In the genomic region with DNA sequence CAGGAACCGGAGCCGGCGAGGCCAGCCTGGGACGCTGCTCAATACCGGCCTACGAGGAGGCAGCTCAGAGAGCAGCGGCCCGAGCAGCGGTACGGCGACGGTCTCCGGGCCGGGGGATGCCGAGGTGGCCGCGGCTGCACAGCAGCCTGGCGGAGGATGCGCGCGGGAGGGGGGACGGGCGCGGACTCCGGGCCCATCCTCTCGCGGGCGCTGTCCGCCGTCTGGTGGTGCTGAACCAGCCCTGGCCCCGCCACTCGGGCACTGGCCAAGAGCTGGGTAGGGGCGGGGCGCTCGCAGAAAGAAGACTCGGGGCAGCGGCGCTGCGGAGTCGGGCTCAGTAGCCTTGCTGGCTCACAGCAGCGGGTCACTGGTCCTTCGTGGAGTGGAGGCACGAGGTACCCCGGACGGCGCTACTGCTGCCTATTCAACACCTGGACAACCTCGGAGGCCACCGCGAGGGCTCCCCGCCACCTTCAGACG, we compare ENCODE assay signal across 8 mouse cellular contexts. TPM values are rescaled to one million over a fixed set of nuclear protein-coding genes. Genes with fewer than 3 reads are reported as not detected.
DNase-seq lines count a peak whose midpoint lies in the region; ATAC-seq and TF ChIP-seq lines count a peak whose summit lies in the region.

No protein-coding gene starts in this region.

- H3K9me3 ChIP-seq in embryonic facial prominence, embryonic 15.5 days (replicated peaks) = no peaks in the 10 kb centered on the region
- no peaks in the 10 kb centered on the region for H3K9me3 ChIP-seq in heart, embryonic 11.5 days (replicated peaks; ENCODE audit: control insufficient read depth, low read length)
- H3K9me3 ChIP-seq in limb, embryonic 15.5 days = no peaks in the 10 kb centered on the region
- no peaks in the 10 kb centered on the region for H3K9me3 ChIP-seq in midbrain, postnatal 0 days (ENCODE audit: low read length)

- peak overlapping the region; percentile 71 for H3K27ac ChIP-seq in embryonic facial prominence, embryonic 15.5 days (replicated peaks)
- no peak overlapping the region for H3K27ac ChIP-seq in heart, embryonic 11.5 days (ENCODE audit: low read depth, low read length)
- no peak overlapping the region for H3K27ac ChIP-seq in limb, embryonic 15.5 days
- peak overlapping the region; percentile 97 for H3K27ac ChIP-seq in midbrain, postnatal 0 days (ENCODE audit: low read depth, low read length)

- H3K27me3 ChIP-seq in embryonic facial prominence, embryonic 15.5 days = peaks cover 84% of the 10 kb centered on the region
- H3K27me3 ChIP-seq in heart, embryonic 11.5 days (ENCODE audit: control insufficient read depth, insufficient read depth, low read length) = peaks cover 49% of the 10 kb centered on the region
- H3K27me3 ChIP-seq in limb, embryonic 15.5 days = peaks cover 91% of the 10 kb centered on the region
- 0 out of 2 replicates have a peak, but pooled peaks cover 3% of the 10 kb centered on the region for H3K27me3 ChIP-seq in midbrain, postnatal 0 days (ENCODE audit: insufficient read depth, low read length)

- peaks cover 35% of the 10 kb centered on the region for H3K4me1 ChIP-seq in embryonic facial prominence, embryonic 15.5 days
- peaks cover 17% of the 10 kb centered on the region for H3K4me1 ChIP-seq in heart, embryonic 11.5 days (ENCODE audit: control insufficient read depth, insufficient read depth, low read length)
- peaks cover 31% of the 10 kb centered on the region for H3K4me1 ChIP-seq in limb, embryonic 15.5 days
- peaks cover 20% of the 10 kb centered on the region; the same call in 1 of the 2 replicates for H3K4me1 ChIP-seq in midbrain, postnatal 0 days (ENCODE audit: insufficient read depth, low read length)

- ATAC-seq in embryonic facial prominence, embryonic 15.5 days (ENCODE audit: insufficient number of reproducible peaks, low FRiP score, low TSS enrichment, low read depth) = peak; percentile 86
- peak; percentile 79 for ATAC-seq in heart, embryonic 11.5 days (replicated peaks; ENCODE audit: insufficient number of reproducible peaks, low FRiP score, low TSS enrichment)
- ATAC-seq in limb, embryonic 15.5 days (ENCODE audit: insufficient number of reproducible peaks, low FRiP score, low TSS enrichment, low read depth) = peak; percentile 58; the same call in 1 of the 2 replicates
- peak; percentile 71 for ATAC-seq in midbrain, postnatal 0 days (ENCODE audit: low FRiP score)

- no peak for TF ChIP-seq CTCF in midbrain, postnatal 0 days (IDR thresholded peaks at IDR 0.05)

- H3K4me2 ChIP-seq in embryonic facial prominence, embryonic 15.5 days (replicated peaks) = peak overlapping the region; percentile 100
- peak overlapping the region; percentile 99 for H3K4me2 ChIP-seq in heart, embryonic 11.5 days
- peak overlapping the region; percentile 99 for H3K4me2 ChIP-seq in limb, embryonic 15.5 days
- peak overlapping the region; percentile 82 for H3K4me2 ChIP-seq in midbrain, postnatal 0 days (ENCODE audit: low read depth, low read length, poor library complexity, severe bottlenecking)

- H3K9ac ChIP-seq in embryonic facial prominence, embryonic 15.5 days = no peak overlapping the region
- H3K9ac ChIP-seq in heart, embryonic 11.5 days (ENCODE audit: low read depth, low read length) = no peak overlapping the region
- H3K9ac ChIP-seq in limb, embryonic 15.5 days = no peak overlapping the region
- H3K9ac ChIP-seq in midbrain, postnatal 0 days (replicated peaks; ENCODE audit: low read length, poor library complexity, severe bottlenecking) = peak overlapping the region; percentile 92

- peak overlapping the region; percentile 57 for H3K4me3 ChIP-seq in embryonic facial prominence, embryonic 15.5 days (replicated peaks)
- H3K4me3 ChIP-seq in heart, embryonic 11.5 days (ENCODE audit: low read depth, low read length) = peak overlapping the region; percentile 66
- H3K4me3 ChIP-seq in limb, embryonic 15.5 days = peak overlapping the region; percentile 54
- peak overlapping the region; percentile 78 for H3K4me3 ChIP-seq in midbrain, postnatal 0 days (ENCODE audit: low read depth, low read length)

- under 1% methylated on average over 49 of the region's 51 CpGs for WGBS in embryonic facial prominence, embryonic 15.5 days
- under 1% methylated on average over 38 of the region's 51 CpGs for WGBS in heart, embryonic 11.5 days (ENCODE audit: insufficient replicate concordance)
- under 1% methylated on average over 51 of the region's 51 CpGs for WGBS in limb, embryonic 15.5 days
- WGBS in midbrain, postnatal 0 days = 3% methylated on average over 20 of the region's 51 CpGs

- DNase-seq in left cerebral cortex, adult 18-20 months (ENCODE audit: low spot score in 2 of 2) = peak; percentile 54 to 66
- no peak for DNase-seq in left cerebral cortex, adult 11 months (ENCODE audit: low spot score)
- DNase-seq in kidney, adult 9 months = peak; percentile 87
- peak; percentile 82 for DNase-seq in midbrain, postnatal 0 days (ENCODE audit: low spot score)
- peak; percentile 58 to 73 for DNase-seq in spleen, postnatal 14 days (ENCODE audit: low spot score in 2 of 2)

- no peaks in the 10 kb centered on the region for H3K36me3 ChIP-seq in embryonic facial prominence, embryonic 15.5 days
- H3K36me3 ChIP-seq in heart, embryonic 11.5 days (ENCODE audit: control insufficient read depth, insufficient read depth, low read length) = no peaks in the 10 kb centered on the region
- no peaks in the 10 kb centered on the region for H3K36me3 ChIP-seq in limb, embryonic 15.5 days
- no peaks in the 10 kb centered on the region for H3K36me3 ChIP-seq in midbrain, postnatal 0 days (ENCODE audit: insufficient read depth, low read length)

RNA-seq across cellular contexts. Expression of a gene that starts 0.3 kb away (rescaled TPM):
- total RNA-seq in left cerebral cortex, adult 18-20 months (2021) = 1 to 10 TPM; 1.5 to 2.2 TPM
- 0.13 and 0.17 TPM in 2 replicates for polyA plus RNA-seq in embryonic facial prominence, embryonic 15.5 days (2015; fragmentation: Nextera tagmentation; extraction: Ambion mirVana)
- polyA plus RNA-seq in heart, embryonic 11.5 days (2014; fragmentation: Nextera tagmentation; extraction: Ambion mirVana) = 0.07 and 0.15 TPM in 2 replicates
- polyA plus RNA-seq in limb, embryonic 15.5 days (2015; fragmentation: Nextera tagmentation; extraction: Ambion mirVana) = 0.06 and 0.14 TPM in 2 replicates
- total RNA-seq in midbrain, postnatal 0 days (2014; rRNA removed) = 87.1 and 104 TPM in 2 replicates
- polyA plus RNA-seq in midbrain, postnatal 0 days (2015; fragmentation: Nextera tagmentation; extraction: Ambion mirVana) = 22.0 and 25.6 TPM in 2 replicates

RNA-seq across cellular contexts. Expression of a gene that starts 41.6 kb away (rescaled TPM):
- under 1 TPM; 0.49 to 0.53 TPM for total RNA-seq in left cerebral cortex, adult 18-20 months (2021)
- polyA plus RNA-seq in embryonic facial prominence, embryonic 15.5 days (2015; fragmentation: Nextera tagmentation; extraction: Ambion mirVana) = 5.4 and 6.6 TPM in 2 replicates
- polyA plus RNA-seq in heart, embryonic 11.5 days (2014; fragmentation: Nextera tagmentation; extraction: Ambion mirVana) = 2.4 and 3.1 TPM in 2 replicates
- polyA plus RNA-seq in limb, embryonic 15.5 days (2015; fragmentation: Nextera tagmentation; extraction: Ambion mirVana) = 5.5 and 7.4 TPM in 2 replicates
- 1.2 TPM in 1 of 2 replicates, not detected in the other for total RNA-seq in midbrain, postnatal 0 days (2014; rRNA removed)
- 0.25 and 0.26 TPM in 2 replicates for polyA plus RNA-seq in midbrain, postnatal 0 days (2015; fragmentation: Nextera tagmentation; extraction: Ambion mirVana)

Comparison
In these comparisons a context has a peak if more than half of its experiments do, and no peak if none do; other contexts are left out.
1. H3K27ac ChIP-seq: peak in embryonic facial prominence, embryonic 15.5 days (single experiment) and midbrain, postnatal 0 days (single experiment); none in heart, embryonic 11.5 days (single experiment) and limb, embryonic 15.5 days (single experiment).
2. RNA of a gene that starts 0.3 kb away (polyA plus RNA-seq): 22.0 to 25.6 TPM in midbrain, postnatal 0 days; 0.06 to 0.14 TPM in limb, embryonic 15.5 days, 0.13 to 0.17 TPM in embryonic facial prominence, embryonic 15.5 days and 0.07 to 0.15 TPM in heart, embryonic 11.5 days; every median in the first group is over 10 times any median in the second.
3. Peak in every context shown above with its lines, with median percentiles within 50 percentile points of each other: ATAC-seq, H3K4me2 ChIP-seq and H3K4me3 ChIP-seq.